Mouse (Mus musculus): ENCODE data around the gene Zfp593.
A peak's percentile ranks its signal among the peaks of the same experiment; 100 is the strongest.
"Not testable (repeated sequence)": the region's sequence is repeated elsewhere in the genome, so short reads cannot be mapped to it uniquely, and the experiment has no call there.

The Zfp593 gene

GRCm38 (mm10) chr4:134245148-134245843 lies at the start of gene Zfp593:
TSS of gene Zfp593 (minus strand) at chr4:134245592.
- peak; percentile 97 for DNase-seq (ENCODE audit: low spot score)

- DNase-seq (ENCODE audit: low spot score) = no peak
These were observed 48.3 kb upstream of the Zfp593 start for GRCm38 (mm10) chr4:134293692-134294163.

- DNase-seq (ENCODE audit: low spot score) = no peak
These were observed 47.8 kb upstream of the Zfp593 start for GRCm38 (mm10) chr4:134293061-134293691.

GRCm38 (mm10) chr4:134292067-134292466 lies 46.7 kb upstream of the Zfp593 start:
- DNase-seq (ENCODE audit: low spot score) = peak; percentile 72

GRCm38 (mm10) chr4:134288397-134289256 lies 43.2 kb upstream of the Zfp593 start:
- DNase-seq (ENCODE audit: low spot score) = no peak

GRCm38 (mm10) chr4:134287575-134288025 lies 42.2 kb upstream of the Zfp593 start, which contains the start of gene Pdik1l:
TSS of gene Pdik1l (minus strand) at chr4:134287895.
- DNase-seq (ENCODE audit: low spot score) = peak; percentile 64

- DNase-seq (ENCODE audit: low spot score) = peak; percentile 99
These were observed 41.8 kb upstream of the Zfp593 start for GRCm38 (mm10) chr4:134287168-134287564.

- no peak for DNase-seq (ENCODE audit: low spot score)
These were observed 41.1 kb upstream of the Zfp593 start for GRCm38 (mm10) chr4:134286226-134287167.

GRCm38 (mm10) chr4:134284942-134285341 lies 39.5 kb upstream of the Zfp593 start:
- no peak for DNase-seq (ENCODE audit: low spot score)

- DNase-seq (ENCODE audit: low spot score) = no peak
These were observed 28.3 kb upstream of the Zfp593 start for GRCm38 (mm10) chr4:134273417-134274345.

GRCm38 (mm10) chr4:134272731-134273416 lies 27.5 kb upstream of the Zfp593 start:
- DNase-seq (ENCODE audit: low spot score) = no peak

GRCm38 (mm10) chr4:134271979-134272378 lies 26.6 kb upstream of the Zfp593 start:
- DNase-seq (ENCODE audit: low spot score) = no peak

- not testable (repeated sequence) for DNase-seq (ENCODE audit: low spot score)
These were observed 24.2 kb upstream of the Zfp593 start for GRCm38 (mm10) chr4:134269622-134270021.

- DNase-seq (ENCODE audit: low spot score) = no peak
These were observed 22.8 kb upstream of the Zfp593 start for GRCm38 (mm10) chr4:134268102-134268655.

- no peak for DNase-seq (ENCODE audit: low spot score)
These were observed 20.6 kb upstream of the Zfp593 start for GRCm38 (mm10) chr4:134265860-134266585.

- peak; percentile 61 for DNase-seq (ENCODE audit: low spot score)
These were observed 17.8 kb upstream of the Zfp593 start for GRCm38 (mm10) chr4:134263191-134263590.

GRCm38 (mm10) chr4:134258354-134258753 lies 13.0 kb upstream of the Zfp593 start:
- no peak for DNase-seq (ENCODE audit: low spot score)

GRCm38 (mm10) chr4:134257198-134258009 lies 12.0 kb upstream of the Zfp593 start:
- DNase-seq (ENCODE audit: low spot score) = no peak

All from ovary, postnatal 14 days (tissue).